Mouse (Mus musculus): ENCODE measurements around the gene Olfr930.

Olfr930 gene

DNA sequence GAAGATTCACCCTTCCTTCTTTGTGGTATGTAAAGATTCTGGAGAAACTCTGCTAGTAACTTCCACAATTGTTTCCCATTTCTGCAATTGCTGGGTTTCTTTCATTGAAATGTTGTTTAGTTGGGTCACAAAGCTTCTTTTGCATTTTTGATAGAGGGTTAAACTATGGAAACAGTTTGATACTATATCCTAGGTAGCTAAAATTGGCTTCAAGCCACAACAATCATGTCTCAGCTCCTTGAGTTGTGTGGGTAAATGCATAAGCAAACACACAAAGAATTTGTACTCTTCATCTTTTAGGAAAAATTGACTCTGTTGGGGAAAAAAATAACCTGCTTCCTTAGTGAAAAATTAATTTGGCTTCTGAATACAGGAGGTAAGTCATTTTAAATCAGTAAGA lies at the start of gene Olfr930:
Gene Olfr930 (plus strand): TSS at position 301 of the 400 bp plus-strand sequence.
- DNase-seq: no peak

- DNase-seq: no peak
These were observed 24.0 kb downstream of the Olfr930 start for GRCm38 (mm10) chr9:38953401-38954123.

DNA sequence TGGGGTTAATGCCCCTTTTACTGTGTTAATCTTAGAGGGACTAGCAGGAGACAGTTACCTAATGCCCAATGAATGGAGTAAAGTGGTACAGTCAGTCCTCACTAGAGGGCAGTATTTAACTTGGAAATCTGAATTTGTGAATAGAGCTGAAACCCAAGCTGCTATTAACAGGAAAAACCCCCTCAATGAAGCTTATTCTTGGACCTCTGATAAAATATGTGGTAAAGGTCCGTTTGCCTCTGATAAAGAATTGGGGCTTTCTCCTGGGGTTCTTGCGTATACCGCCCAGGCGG lies 24.5 kb downstream of the Olfr930 start:
- no peak for DNase-seq

GRCm38 (mm10) chr9:38972013-38972412 lies 42.4 kb downstream of the Olfr930 start, which contains the start of gene Olfr933:
Gene Olfr933 (plus strand): TSS chr9:38972313.
- DNase-seq: no peak

Data from right cerebral cortex, postnatal 14 days (tissue).